Mouse (Mus musculus): ENCODE measurements at regions not wholly inside any gene's neighbourhood (a gene's known extent, or its start where the extent isn't known, plus 50 kb on each side); places are given as distances from the start of the nearest gene placed in this dataset.

- no peak for TF ChIP-seq CTCF (IDR thresholded peaks at IDR 0.05; ENCODE audit: extremely low read depth, insufficient read depth, low read length)
- TF ChIP-seq POLR2A (IDR thresholded peaks at IDR 0.05; ENCODE audit: extremely low read depth, insufficient read depth, low read length), result no peak
Measured at GRCm38 (mm10) chr12:77952492-77952891, 241.6 kb upstream of the Gm6657 start.
